Mouse (Mus musculus): Measurements from ENCODE around the gene Ppm1n. TPM values are rescaled to one million over a fixed set of nuclear protein-coding genes. Genes with fewer than 3 reads are reported as not detected.
"Not testable (repeated sequence)": the region's sequence is repeated elsewhere in the genome, so short reads cannot be mapped to it uniquely, and the experiment has no call there.

The Ppm1n gene
- polyA plus RNA-seq, 1 experiment from 2014 or later, result 0.14 TPM

GRCm38 (mm10) chr7:19284763-19285162, 4.9 kb upstream of the Ppm1n start:
- CTCF ChIA-PET, result interaction anchor here (0.8 to 2.2 kb wide), 6 partner anchors 10 to 111 kb away, joined by 3 to 11 read pairs (median 4); no protein-coding TSS in a partner anchor
- no peak for ATAC-seq
- TF ChIP-seq CTCF (IDR thresholded peaks at IDR 0.05), result peak; percentile 87

GRCm38 (mm10) chr7:19283406-19283804, 3.5 kb upstream of the Ppm1n start:
- POLR2A ChIA-PET, result no interaction called here
- in situ Hi-C loops (cut with MboI; ENCODE audit: low pct_unique_long_range_greater_than_20kb), result loop anchor here (5.0 to 10.0 kb wide), 2 partner anchors 51 to 119 kb away; partner anchors contain the start of gene Gipr
- peaks cover 10% of the 10 kb centered on the region for H3K27me3 ChIP-seq
- ATAC-seq (no peak), DNase-seq (ENCODE audit: low read depth, low spot score) (no peak)
- TF ChIP-seq CTCF (IDR thresholded peaks at IDR 0.05), result no peak
- CTCF ChIA-PET, result interaction anchor here (1.0 to 1.5 kb wide), 4 partner anchors 11 to 105 kb away, joined by 3 read pairs; no protein-coding TSS in a partner anchor

More at GRCm38 (mm10) chr7:19284763-19285162, 4.9 kb upstream of the Ppm1n start:
- DNase-seq (ENCODE audit: low read depth, low spot score), result no peak
- in situ Hi-C loops (cut with MboI; ENCODE audit: low pct_unique_long_range_greater_than_20kb), result loop anchor here (5.0 to 10.0 kb wide), 2 partner anchors 52 to 120 kb away; partner anchors contain the start of gene Gipr
- peaks cover 1% of the 10 kb centered on the region for H3K27me3 ChIP-seq
- POLR2A ChIA-PET, result no interaction called here

GRCm38 (mm10) chr7:19282791-19283405, 3.0 kb upstream of the Ppm1n start:
- no peak for TF ChIP-seq CTCF (IDR thresholded peaks at IDR 0.05)
- ChIA-PET POLR2A (no interaction called here), CTCF (interaction anchor here (1.0 to 1.5 kb wide), 4 partner anchors 11 to 104 kb away, joined by 3 read pairs; no protein-coding TSS in a partner anchor)
- in situ Hi-C loops (cut with MboI; ENCODE audit: low pct_unique_long_range_greater_than_20kb), result loop anchor here (5.0 to 10.0 kb wide), 2 partner anchors 51 to 118 kb away; partner anchors contain the start of gene Gipr
- ATAC-seq (peak; percentile 53), DNase-seq (ENCODE audit: low read depth, low spot score) (no peak)
- peaks cover 10% of the 10 kb centered on the region for H3K27me3 ChIP-seq

GRCm38 (mm10) chr7:19282385-19282784, 2.5 kb upstream of the Ppm1n start, which contains the start of gene Rtn2:
Rtn2 (plus strand) TSS chr7:19282624.
- no peak for DNase-seq (ENCODE audit: low read depth, low spot score)
- TF ChIP-seq CTCF (IDR thresholded peaks at IDR 0.05), result no peak
- POLR2A ChIA-PET, result no interaction called here
- CTCF ChIA-PET, result interaction anchor here (1.0 to 3.9 kb wide), 5 partner anchors 30 to 85 kb away, joined by 3 to 37 read pairs (median 7); no protein-coding TSS in a partner anchor
- ATAC-seq, result peak; percentile 44
- in situ Hi-C loops (cut with MboI; ENCODE audit: low pct_unique_long_range_greater_than_20kb), result loop anchor here (5.0 to 10.0 kb wide), 2 partner anchors 50 to 118 kb away; partner anchors contain the start of gene Gipr
- peaks cover 10% of the 10 kb centered on the region for H3K27me3 ChIP-seq

GRCm38 (mm10) chr7:19281680-19282304, 1.9 kb upstream of the Ppm1n start:
- in situ Hi-C loops (cut with MboI; ENCODE audit: low pct_unique_long_range_greater_than_20kb), result loop anchor here (5.0 to 10.0 kb wide), 2 partner anchors 49 to 117 kb away; partner anchors contain the start of gene Gipr
- CTCF ChIA-PET, result interaction anchor here (0.6 to 3.9 kb wide), 7 partner anchors 15 to 84 kb away, joined by 3 to 37 read pairs (median 6); no protein-coding TSS in a partner anchor
- H3K27me3 ChIP-seq; DNase-seq (ENCODE audit: low read depth, low spot score); POLR2A ChIA-PET; ATAC-seq: not testable (repeated sequence)
- peak; percentile 77 for TF ChIP-seq CTCF (IDR thresholded peaks at IDR 0.05)

- H3K27me3 ChIP-seq, result peaks cover 10% of the 10 kb centered on the region
- no peak for DNase-seq (ENCODE audit: low read depth, low spot score)
- in situ Hi-C loops (cut with MboI; ENCODE audit: low pct_unique_long_range_greater_than_20kb), result no loop called here
- TF ChIP-seq CTCF (IDR thresholded peaks at IDR 0.05), result no peak
- no peak for ATAC-seq
- ChIA-PET POLR2A (no interaction called here), CTCF (interaction anchor here (0.7 to 3.9 kb wide), 2 partner anchors 37 to 40 kb away, joined by 3 to 37 read pairs; no protein-coding TSS in a partner anchor)
Observed at GRCm38 (mm10) chr7:19279052-19279451, 812 bp downstream of the Ppm1n start.

- H3K27me3 ChIP-seq, result peaks cover 10% of the 10 kb centered on the region
- POLR2A ChIA-PET, result no interaction called here
- DNase-seq (ENCODE audit: low read depth, low spot score) (no peak), ATAC-seq (no peak)
- CTCF ChIA-PET, result interaction anchor here (2.2 kb wide), 1 partner anchor 36 kb away, joined by 15 read pairs; no protein-coding TSS in a partner anchor
- in situ Hi-C loops (cut with MboI; ENCODE audit: low pct_unique_long_range_greater_than_20kb), result no loop called here
- no peak for TF ChIP-seq CTCF (IDR thresholded peaks at IDR 0.05)
Observed at GRCm38 (mm10) chr7:19276253-19276652, 3.6 kb downstream of the Ppm1n start.

GRCm38 (mm10) chr7:19272173-19272764, 7.6 kb downstream of the Ppm1n start:
- TF ChIP-seq CTCF (IDR thresholded peaks at IDR 0.05), result no peak
- ATAC-seq (no peak), DNase-seq (ENCODE audit: low read depth, low spot score) (no peak)
- H3K27me3 ChIP-seq, result no peaks in the 10 kb centered on the region
- in situ Hi-C loops (cut with MboI; ENCODE audit: low pct_unique_long_range_greater_than_20kb), result no loop called here
- ChIA-PET POLR2A (interaction anchor here (0.9 to 1.0 kb wide), 2 partner anchors 41 to 93 kb away, joined by 3 read pairs; no protein-coding TSS in a partner anchor), CTCF (interaction anchor here (0.7 to 1.7 kb wide), 3 partner anchors 33 to 43 kb away, joined by 3 to 7 read pairs (median 3); no protein-coding TSS in a partner anchor)

GRCm38 (mm10) chr7:19271238-19272172, 8.4 kb downstream of the Ppm1n start, which contains the start of gene Vasp:
Vasp (minus strand) TSS chr7:19271817.
- ATAC-seq, result peak; percentile 61
- no peak for TF ChIP-seq CTCF (IDR thresholded peaks at IDR 0.05)
- ChIA-PET CTCF (interaction anchor here (1.2 to 1.7 kb wide), 2 partner anchors 32 to 42 kb away, joined by 3 to 7 read pairs; no protein-coding TSS in a partner anchor), POLR2A (interaction anchor here (0.9 to 2.9 kb wide), 3 partner anchors 14 to 93 kb away, joined by 3 to 9 read pairs (median 3); no protein-coding TSS in a partner anchor)
- in situ Hi-C loops (cut with MboI; ENCODE audit: low pct_unique_long_range_greater_than_20kb), result no loop called here
- no peak for DNase-seq (ENCODE audit: low read depth, low spot score)
- H3K27me3 ChIP-seq, result no peaks in the 10 kb centered on the region

Data from Patski (cell line).